Mouse (Mus musculus) kidney, adult 2 months (tissue): ENCODE measurements around the gene Wdr6.

ENCODE experiments used
- CTCF ChIP-seq: fragments of 200-500 bp; conservative IDR thresholded peaks from 2 replicates; pipeline ENCODE4 v1.5.1; 2011; ENCODE audit warnings: low read depth, mild to moderate bottlenecking, control low read depth, low read length, moderate library complexity, mixed read lengths; ENCODE audit not compliant: insufficient read depth, insufficient read length
- POLR2A ChIP-seq: fragments of 200-500 bp; IDR thresholded peaks from one replicate; pipeline ENCODE4 v1.6.1; 2011; ENCODE audit warnings: low read depth, low read length, control low read depth

- TF ChIP-seq CTCF (no peak), POLR2A (no peak)
These were observed 12.4 kb downstream of the Wdr6 start for GRCm38 (mm10) chr9:108565881-108566814.
